Mouse (Mus musculus) kidney, postnatal 0 days (tissue): Measurements from ENCODE around the gene Csnk1g2. TPM values are rescaled to one million over a fixed set of nuclear protein-coding genes. Genes with fewer than 3 reads are reported as not detected.

ENCODE experiments used
- ATAC-seq: fragments of 200-750 bp; cut with Nextera tagmentation; replicated peaks from 2 replicates; pipeline ENCODE4 v1.8.0; 2017; ENCODE audit warnings: low read depth, moderate number of reproducible peaks, moderate TSS enrichment, moderate library complexity; ENCODE audit not compliant: low FRiP score
- DNase-seq: peaks from one replicate; pipeline ENCODE4 v3.0.0-alpha.2; 2016; ENCODE audit warnings: low spot score
- H3K27ac ChIP-seq: fragments of 300-500 bp; sonication (generic); 2 replicates; pipeline ENCODE4 v1.5.1; 2014; ENCODE audit warnings: mild to moderate bottlenecking
- H3K27me3 ChIP-seq: fragments of 300-500 bp; sonication (generic); 2 replicates; pipeline ENCODE4 v1.6.1; 2014; ENCODE audit warnings: low read length, mixed read lengths; ENCODE audit not compliant: insufficient read depth
- H3K36me3 ChIP-seq: fragments of 300-500 bp; sonication (generic); 2 replicates; pipeline ENCODE4 v1.6.1; 2014; ENCODE audit warnings: low read length, mixed read lengths; ENCODE audit not compliant: insufficient read depth
- H3K4me1 ChIP-seq: fragments of 300-500 bp; sonication (generic); replicated peaks from 2 replicates; pipeline ENCODE4 v1.6.1; 2014; ENCODE audit warnings: antibody characterized with exemption, low read length, mixed read lengths; ENCODE audit not compliant: insufficient read depth
- H3K4me2 ChIP-seq: fragments of 300-500 bp; sonication (generic); 2 replicates; pipeline ENCODE4 v1.6.1; 2014; ENCODE audit warnings: mild to moderate bottlenecking, low read length, moderate library complexity, mixed read lengths
- H3K4me3 ChIP-seq: fragments of 300-500 bp; sonication (generic); replicated peaks from 2 replicates; pipeline ENCODE4 v1.5.1; 2014; ENCODE audit warnings: low read depth, low read length
- H3K9ac ChIP-seq: fragments of 300-500 bp; sonication (generic); 2 replicates; pipeline ENCODE4 v1.6.1; 2014; ENCODE audit warnings: low read depth, low read length
- H3K9me3 ChIP-seq: fragments of 300-500 bp; sonication (generic); replicated peaks from 2 replicates; pipeline ENCODE4 v1.6.1; 2016; ENCODE audit warnings: low read length, inconsistent platforms, mixed read lengths
- CTCF ChIP-seq: IDR thresholded peaks from 2 replicates; pipeline ENCODE4 v1.5.1; 2016; ENCODE audit warnings: antibody characterized with exemption, low read depth, mild to moderate bottlenecking, moderate library complexity
- WGBS: fragments of 180-500 bp; shearing (Covaris S2); extraction: QIAGEN DNeasy Blood & Tissue Kit; methylation state at CpG from one replicate; pipeline ENCODE4 v1.1.7; 2014; 5-methylcytosine and 5-hydroxymethylcytosine counted together
- polyA plus RNA-seq: library from polyadenylated mRNA; unstranded; fragments of >200 nt; fragmentation: Nextera tagmentation; extraction: Ambion mirVana; gene quantifications from 2 replicates; pipeline ENCODE4 v1.2.1, GENCODE M21; 2015

Gene Csnk1g2
- polyA plus RNA-seq, 1 experiment from 2014 or later: 137 TPM

- peak; percentile 16; the same call in 1 of the 2 replicates for ATAC-seq
These were observed 37.7 kb upstream of the Csnk1g2 start for GRCm38 (mm10) chr10:80584642-80585552.

GRCm38 (mm10) chr10:80585581-80585980, 37.1 kb upstream of the Csnk1g2 start:
- ATAC-seq: no peak
- H3K36me3 ChIP-seq: peaks cover 19% of the 10 kb centered on the region; the same call in 1 of the 2 replicates
- H3K9me3 ChIP-seq: no peaks in the 10 kb centered on the region
- peak overlapping the region; percentile 31 for H3K4me2 ChIP-seq
- H3K4me3 ChIP-seq: no peak overlapping the region
- DNase-seq: no peak
- 86% methylated on average over 8 of the region's 8 CpGs for whole genome bisulfite sequencing
- H3K4me1 ChIP-seq: peaks cover 17% of the 10 kb centered on the region
- no peak for TF ChIP-seq CTCF
- H3K27me3 ChIP-seq: no peaks in the 10 kb centered on the region
- H3K9ac ChIP-seq: no peak overlapping the region; the same call in 1 of the 2 replicates
- H3K27ac ChIP-seq: no peak overlapping the region

More at GRCm38 (mm10) chr10:80584642-80585552, 37.7 kb upstream of the Csnk1g2 start:
- DNase-seq: no peak
- Histone ChIP-seq H3K9ac (no peak overlapping the region), H3K27me3 (no peaks in the 10 kb centered on the region), H3K4me3 (0 out of 2 replicates have a peak overlapping the region, but pooled peaks have one; percentile 5), H3K9me3 (no peaks in the 10 kb centered on the region), H3K4me2 (peak overlapping the region; percentile 31; the same call in 1 of the 2 replicates), H3K4me1 (peaks cover 17% of the 10 kb centered on the region), H3K27ac (peak overlapping the region; percentile 15; the same call in 1 of the 2 replicates), H3K36me3 (peaks cover 19% of the 10 kb centered on the region; the same call in 1 of the 2 replicates)
- TF ChIP-seq CTCF: no peak
- 71% methylated on average over 12 of the region's 12 CpGs for WGBS

GRCm38 (mm10) chr10:80586407-80587304, 36.0 kb upstream of the Csnk1g2 start:
- Histone ChIP-seq H3K27me3 (no peaks in the 10 kb centered on the region), H3K4me1 (peaks cover 17% of the 10 kb centered on the region), H3K9me3 (no peaks in the 10 kb centered on the region), H3K36me3 (peaks cover 19% of the 10 kb centered on the region; the same call in 1 of the 2 replicates), H3K4me2 (peak overlapping the region; percentile 31), H3K4me3 (peak overlapping the region; percentile 3; the same call in 1 of the 2 replicates), H3K9ac (peak overlapping the region; percentile 51), H3K27ac (peak overlapping the region; percentile 77)
- 91% methylated on average over 46 of the region's 51 CpGs for WGBS
- ATAC-seq (no peak), DNase-seq (no peak)
- no peak for TF ChIP-seq CTCF

GRCm38 (mm10) chr10:80587305-80587657, 35.4 kb upstream of the Csnk1g2 start:
- WGBS: 58% methylated on average over 4 of the region's 4 CpGs
- ATAC-seq: no peak

GRCm38 (mm10) chr10:80589127-80589878, 33.3 kb upstream of the Csnk1g2 start:
- no peak for TF ChIP-seq CTCF
- ATAC-seq: no peak
- H3K4me2 ChIP-seq: peak overlapping the region; percentile 80
- H3K9me3 ChIP-seq: no peaks in the 10 kb centered on the region
- H3K4me1 ChIP-seq: peaks cover 17% of the 10 kb centered on the region
- peak overlapping the region; percentile 69 for H3K27ac ChIP-seq
- peaks cover 12% of the 10 kb centered on the region; the same call in 1 of the 2 replicates for H3K36me3 ChIP-seq
- DNase-seq: no peak
- H3K9ac ChIP-seq: peak overlapping the region; percentile 81
- H3K27me3 ChIP-seq: no peaks in the 10 kb centered on the region
- 10% methylated on average over 12 of the region's 12 CpGs for WGBS
- peak overlapping the region; percentile 79 for H3K4me3 ChIP-seq

More at GRCm38 (mm10) chr10:80587305-80587657, 35.4 kb upstream of the Csnk1g2 start:
- TF ChIP-seq CTCF: no peak
- Histone ChIP-seq H3K27me3 (no peaks in the 10 kb centered on the region), H3K4me3 (peak overlapping the region; percentile 3; the same call in 1 of the 2 replicates), H3K4me1 (peaks cover 17% of the 10 kb centered on the region), H3K9ac (0 out of 2 replicates have a peak overlapping the region, but pooled peaks have one; percentile 51), H3K36me3 (peaks cover 19% of the 10 kb centered on the region; the same call in 1 of the 2 replicates), H3K4me2 (peak overlapping the region; percentile 31; the same call in 1 of the 2 replicates), H3K27ac (peak overlapping the region; percentile 77), H3K9me3 (no peaks in the 10 kb centered on the region)
- peak; percentile 61 for DNase-seq
